Mouse (Mus musculus): ENCODE results near the gene Plxdc1.
A peak's percentile ranks its signal among the peaks of the same experiment; 100 is the strongest.

Plxdc1 gene

DNA sequence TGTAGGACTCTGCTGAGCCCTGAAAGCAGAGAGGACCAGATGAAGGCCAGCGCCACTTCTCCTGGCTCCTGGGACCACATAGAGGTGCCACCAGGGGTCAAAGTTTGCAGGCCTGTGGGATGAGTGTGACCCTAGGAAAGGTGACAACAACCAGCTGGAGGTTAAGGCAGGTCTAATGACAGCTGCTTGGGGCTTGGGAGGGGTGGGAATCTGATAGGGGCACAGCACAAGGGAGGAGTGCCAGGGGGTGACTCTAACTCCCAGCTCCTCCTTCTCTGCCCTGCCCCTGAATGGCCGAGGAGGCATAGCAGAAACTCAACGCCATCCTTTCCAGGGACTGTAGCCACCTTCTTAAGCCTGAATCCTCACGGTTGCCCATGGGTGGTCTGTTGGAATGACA lies 30.6 kb upstream of the Plxdc1 start:
- DNase-seq (ENCODE audit: low spot score in 2 of 2), result no peak

DNA sequence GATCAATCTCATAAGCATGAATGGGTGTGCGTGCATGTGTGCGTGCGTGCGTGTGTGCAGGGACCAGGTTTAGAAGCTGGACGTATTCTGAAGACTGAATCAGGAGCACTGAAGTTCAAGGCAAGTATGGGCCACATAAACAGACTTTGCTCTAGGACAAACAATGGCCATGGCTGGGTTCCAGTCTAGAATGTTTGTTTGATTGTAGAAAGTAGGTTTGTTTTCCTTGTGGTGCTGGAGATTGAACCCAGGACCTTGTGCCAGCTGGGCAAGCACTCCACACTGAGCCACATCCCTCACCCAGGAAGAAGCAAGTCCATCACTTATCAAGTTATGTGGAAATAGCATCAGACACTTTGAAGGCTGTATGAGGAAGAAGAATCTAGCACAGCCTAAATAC lies 29.9 kb upstream of the Plxdc1 start:
- no peak for DNase-seq (ENCODE audit: low spot score in 2 of 2)

DNA sequence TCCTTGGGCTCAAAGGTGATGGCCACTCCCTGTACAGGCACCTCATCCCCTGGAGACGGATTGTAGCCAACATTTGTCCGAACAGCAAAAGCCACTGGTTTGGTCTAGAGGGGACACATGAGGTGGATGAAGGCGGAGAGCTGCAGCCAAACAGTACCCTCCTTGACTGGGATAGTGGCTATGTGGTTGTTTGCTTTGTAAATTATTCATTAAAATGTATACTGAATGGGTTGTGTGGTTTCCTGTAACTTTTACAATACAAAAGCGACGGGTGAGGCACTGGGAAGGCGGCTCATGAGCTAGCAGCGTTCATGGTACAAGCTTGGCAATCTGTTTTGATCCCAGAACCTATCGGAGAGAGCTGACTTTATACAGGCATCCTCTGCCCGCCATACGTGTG lies 26.6 kb upstream of the Plxdc1 start:
- no peak for DNase-seq (ENCODE audit: low spot score in 2 of 2)

DNA sequence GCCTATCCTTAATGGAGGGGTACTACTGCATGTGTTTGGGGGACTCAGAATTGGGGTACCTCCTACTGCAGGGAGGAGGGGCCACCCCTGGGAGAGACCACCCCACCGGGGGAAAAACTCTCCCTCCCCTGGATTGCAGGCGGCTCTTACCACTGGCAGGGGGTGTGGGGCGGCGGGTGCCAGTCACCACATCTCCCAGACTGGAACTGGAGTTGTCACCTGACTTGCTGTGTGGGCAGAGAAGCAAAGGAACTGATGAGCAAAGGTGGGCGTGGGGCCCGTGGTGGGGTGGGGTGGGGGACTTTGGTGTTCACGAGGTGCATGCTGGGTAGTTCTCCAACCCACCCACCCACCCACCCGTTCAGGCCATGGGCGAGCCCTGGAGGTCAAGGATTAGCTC lies 25.5 kb upstream of the Plxdc1 start:
- DNase-seq (ENCODE audit: low spot score in 2 of 2), result no peak

DNA sequence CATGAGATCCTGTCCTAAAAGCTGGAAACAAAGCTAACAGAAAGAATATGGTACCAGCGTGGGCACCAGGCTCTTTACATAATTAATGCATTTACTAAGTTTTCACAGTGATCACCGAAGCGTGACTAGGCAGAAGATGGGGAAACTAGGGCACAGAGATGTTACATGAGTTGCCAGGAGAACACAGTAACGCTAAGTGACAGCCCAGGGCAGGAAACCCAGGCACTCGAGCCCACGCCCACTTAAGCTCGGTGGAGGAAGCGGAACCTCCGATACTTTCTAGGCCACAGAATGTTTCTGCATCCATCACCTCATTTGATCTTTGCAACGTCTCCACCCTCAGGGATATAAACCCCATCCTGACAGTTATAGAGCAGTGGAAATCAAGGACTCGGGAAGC lies 21.8 kb upstream of the Plxdc1 start:
- DNase-seq (ENCODE audit: low spot score in 2 of 2), result no peak

DNA sequence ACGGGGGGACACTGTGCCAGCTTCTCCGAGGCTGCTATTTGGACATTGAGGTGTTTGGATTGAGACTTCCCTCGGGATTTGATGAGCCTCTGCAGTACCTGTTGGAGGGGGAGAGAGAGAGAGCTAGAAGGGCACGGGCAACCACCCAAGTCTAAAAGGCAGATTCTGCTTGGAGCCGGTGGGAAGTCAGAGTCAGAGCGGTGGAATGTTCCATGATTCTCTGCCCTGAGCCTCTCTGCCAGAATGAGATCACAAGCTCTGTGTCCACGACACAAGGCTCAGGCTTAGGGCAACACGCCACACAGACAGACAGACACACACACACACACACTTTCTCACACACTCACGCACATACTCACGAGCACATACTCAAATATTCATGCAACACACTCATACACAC lies 19.4 kb upstream of the Plxdc1 start:
- no peak for DNase-seq (ENCODE audit: low spot score in 2 of 2)

DNA sequence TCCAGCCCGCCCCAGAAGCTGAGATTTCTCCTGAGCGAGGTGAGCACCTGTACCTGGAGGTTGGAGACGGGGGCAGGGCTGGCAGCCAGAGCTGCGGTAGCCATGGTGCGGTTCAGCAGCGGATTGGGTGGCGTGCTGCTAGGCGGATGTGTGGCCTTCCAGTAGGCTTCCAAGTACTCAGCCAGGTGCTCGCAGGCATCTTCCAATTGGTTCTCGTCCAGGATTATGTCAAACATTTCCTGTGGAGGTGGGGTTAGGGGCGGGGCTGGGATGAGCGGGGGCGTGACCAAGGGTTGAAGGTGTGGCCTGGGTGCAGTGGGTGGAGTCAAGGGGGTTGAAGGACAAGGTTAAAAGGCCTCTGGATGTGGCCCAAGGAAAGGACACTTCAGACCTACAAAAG lies 18.8 kb upstream of the Plxdc1 start:
- DNase-seq (ENCODE audit: low spot score in 2 of 2), result no peak

DNA sequence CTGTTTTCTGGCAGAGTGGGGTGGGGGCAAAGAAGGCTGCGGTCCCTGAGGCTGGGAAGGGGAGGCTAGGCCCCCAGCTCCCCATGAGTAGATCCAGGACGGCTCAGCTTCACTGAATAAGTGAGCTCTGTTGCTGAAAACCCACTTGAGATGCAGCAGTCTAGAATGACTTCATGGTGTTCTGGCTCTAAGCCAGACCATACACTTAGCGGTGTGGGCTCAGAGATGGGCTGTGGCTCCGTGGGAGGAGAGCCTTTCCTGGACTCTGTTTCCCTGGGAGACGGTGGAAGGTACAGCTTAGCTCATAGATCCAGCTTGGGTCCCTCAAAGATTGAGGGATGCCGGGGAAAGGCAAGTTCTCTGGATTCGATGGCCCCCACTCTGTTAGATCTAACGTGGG lies 17.9 kb upstream of the Plxdc1 start:
- DNase-seq (ENCODE audit: low spot score in 2 of 2), result no peak

DNA sequence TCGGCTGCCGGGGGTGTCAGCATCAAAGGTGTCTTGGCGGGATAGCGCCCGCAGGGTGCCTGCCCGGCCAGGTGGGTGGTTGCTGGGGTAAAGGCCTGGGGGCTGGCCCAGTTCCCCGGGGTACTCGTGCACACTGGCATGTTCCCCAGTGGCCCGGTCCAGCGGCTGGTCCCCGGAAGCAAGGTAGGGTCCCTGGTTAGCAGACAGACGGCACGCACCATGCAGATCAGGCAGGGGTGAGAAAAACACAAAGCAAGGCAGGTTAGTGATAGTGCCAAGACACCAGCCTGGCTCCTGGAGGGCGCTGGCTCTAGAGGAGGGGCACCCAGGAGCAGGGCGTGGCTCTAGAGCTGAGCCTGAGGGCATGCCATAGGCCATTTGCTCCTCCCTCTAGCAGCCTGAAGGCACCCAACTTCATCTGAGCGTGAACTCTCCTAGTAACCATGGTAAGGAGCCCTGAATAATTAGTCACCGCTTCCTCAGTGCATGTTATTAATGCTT lies 17.0 kb upstream of the Plxdc1 start:
- DNase-seq (ENCODE audit: low spot score in 2 of 2), result no peak

DNA sequence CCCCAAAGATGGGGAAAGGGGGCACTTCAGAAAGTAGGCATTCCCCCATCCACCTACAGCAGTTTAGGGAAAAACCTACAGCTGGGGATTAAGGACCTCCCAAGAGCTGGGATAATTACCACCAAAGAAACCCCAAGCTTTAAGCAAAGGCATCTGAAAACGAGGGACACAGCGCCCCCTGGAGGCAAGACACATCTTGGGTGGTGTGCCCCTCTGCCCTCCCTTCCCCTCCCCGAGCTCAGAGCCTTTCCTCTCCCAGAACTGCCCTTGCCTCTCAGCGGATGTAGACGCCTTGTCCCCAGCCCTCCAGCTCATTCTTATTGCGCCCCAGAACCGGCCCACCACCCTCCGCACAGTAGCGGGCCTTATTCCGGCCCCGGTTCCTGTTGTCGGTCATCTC lies 16.4 kb upstream of the Plxdc1 start:
- DNase-seq (ENCODE audit: low spot score in 2 of 2), result peak; percentile 63 to 90

DNA sequence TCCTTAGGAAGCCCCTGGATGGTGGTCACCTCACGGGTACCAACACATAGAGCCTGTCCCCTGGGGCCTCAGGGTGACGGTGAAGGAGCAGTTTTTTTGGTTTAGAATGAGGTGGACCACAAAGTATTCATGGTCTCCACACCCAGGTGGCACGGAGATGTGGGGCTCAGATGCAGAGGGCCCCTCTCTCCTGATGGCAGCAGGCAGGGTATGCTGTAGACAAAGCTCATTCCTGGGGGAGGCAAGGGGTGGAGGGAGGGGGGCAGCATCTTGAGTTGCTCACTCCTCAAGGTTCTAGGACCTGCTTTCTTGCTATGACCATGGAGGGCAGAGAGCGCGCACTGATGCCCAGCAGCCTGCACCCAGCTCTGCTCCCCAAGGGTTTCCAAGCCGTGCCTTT lies 15.7 kb upstream of the Plxdc1 start:
- DNase-seq (ENCODE audit: low spot score in 2 of 2), result no peak

DNA sequence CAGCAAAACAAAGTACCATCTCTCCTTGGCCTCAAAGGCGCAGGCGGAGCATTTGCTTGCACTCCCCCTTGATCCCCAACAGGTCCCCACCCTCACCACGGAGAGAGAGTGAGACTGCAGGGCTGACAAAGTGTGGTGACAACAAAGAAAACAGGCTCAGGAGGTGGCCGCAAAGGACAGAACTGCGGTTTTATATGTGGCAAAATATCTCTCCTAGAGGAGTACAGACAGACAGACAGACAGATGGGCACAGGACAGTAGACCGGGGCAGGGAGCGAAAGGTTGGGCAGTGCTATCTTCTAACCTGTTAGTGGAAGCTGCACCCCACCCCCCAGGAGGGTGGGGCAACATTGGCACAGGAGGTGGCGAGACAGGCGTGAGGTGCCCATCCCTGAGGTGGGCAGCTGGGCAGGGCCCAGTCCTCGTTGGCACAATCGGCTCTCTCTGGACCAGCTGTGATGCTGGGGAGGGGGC lies 15.1 kb upstream of the Plxdc1 start:
- no peak for DNase-seq (ENCODE audit: low spot score in 2 of 2)

DNA sequence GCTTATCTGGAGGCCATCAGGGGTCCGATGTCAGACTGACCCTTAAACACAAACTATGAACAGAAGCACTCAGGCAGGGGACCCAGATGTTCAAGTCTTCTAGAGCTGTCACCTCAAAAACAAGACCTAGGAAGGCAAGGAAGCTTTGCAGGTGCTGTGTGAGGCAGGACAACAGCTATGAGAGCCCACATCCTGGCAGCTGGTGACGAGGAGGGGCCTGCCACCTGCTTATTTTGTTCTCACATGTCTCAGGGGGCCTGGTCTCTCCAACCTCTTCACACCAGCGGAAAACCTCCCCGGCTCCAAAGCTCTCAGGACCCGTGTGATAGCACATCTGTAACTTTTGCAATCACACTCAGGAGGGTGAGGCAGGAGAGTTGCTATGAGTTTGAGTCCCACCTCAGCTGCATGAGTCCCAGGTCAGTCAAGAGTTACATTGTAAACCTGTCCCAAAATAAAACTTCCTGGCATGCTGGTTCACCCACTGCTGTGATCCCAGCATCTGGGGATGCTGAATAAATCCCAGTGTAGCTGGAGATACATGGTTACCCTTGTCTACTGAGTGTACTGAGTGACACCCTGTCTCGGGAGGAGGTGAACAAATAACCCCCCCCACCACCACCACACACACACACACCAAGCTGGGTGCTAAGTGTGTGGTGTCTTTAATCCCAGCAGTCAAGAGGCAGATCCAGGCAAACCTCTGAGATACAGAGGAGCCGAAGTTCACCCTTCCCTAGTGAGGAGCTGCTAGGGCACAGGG lies 14.3 kb upstream of the Plxdc1 start:
- DNase-seq (ENCODE audit: low spot score in 2 of 2), result no peak

DNA sequence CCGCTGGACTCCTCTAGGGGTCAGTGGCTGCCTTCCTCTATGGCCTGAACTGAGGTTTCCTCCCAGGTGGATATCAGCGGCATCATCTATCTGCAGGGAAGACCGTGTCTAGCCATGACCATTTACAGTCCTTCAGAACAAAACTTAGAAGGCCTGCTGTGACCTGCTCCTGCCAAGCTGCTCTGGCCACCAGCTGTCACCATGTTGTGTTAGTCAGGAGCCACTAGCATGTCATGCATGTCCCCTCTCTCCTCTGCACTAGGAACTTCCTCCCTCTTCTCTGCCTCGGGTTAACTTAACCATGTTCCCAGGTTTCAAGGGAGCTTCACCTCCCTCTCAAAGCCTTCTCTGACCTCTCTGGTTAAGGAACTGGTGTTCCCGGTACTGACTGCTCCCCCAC lies 13.5 kb upstream of the Plxdc1 start:
- DNase-seq (ENCODE audit: low spot score in 2 of 2), result no peak

DNA sequence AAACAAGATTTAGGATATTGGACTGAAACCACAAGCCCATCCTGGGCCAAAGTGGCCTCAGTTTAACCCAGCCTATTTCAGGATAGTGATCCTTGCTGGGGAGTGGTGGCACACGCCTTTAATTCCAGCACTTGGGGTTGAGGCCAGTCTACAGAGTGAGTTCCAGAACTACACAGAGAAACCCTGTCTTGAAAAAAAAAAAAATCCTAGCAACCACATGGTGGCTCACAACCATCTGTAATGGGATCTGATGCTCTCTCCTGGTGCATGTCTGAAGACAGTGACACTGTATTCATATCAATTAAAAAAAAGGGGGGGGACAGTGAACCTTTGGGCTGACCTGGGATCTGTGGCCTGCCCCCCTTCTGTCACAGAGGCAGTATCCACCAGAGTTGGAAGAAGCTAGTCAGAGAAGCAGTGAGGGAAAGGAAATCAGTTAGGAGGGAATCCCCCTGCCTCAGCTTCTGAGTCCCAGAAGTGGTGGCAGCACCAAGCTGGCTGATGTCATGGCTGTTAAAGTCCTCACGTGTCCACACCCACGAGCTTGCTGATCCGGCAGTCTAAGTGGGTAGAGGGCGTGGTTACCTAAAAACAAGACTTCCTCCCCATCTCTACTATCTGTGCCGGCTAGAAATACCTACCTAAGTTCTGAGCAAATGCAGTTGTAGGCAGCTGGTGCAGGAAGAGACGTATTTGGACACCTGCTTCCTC lies 12.8 kb upstream of the Plxdc1 start:
- DNase-seq (ENCODE audit: low spot score in 2 of 2), result no peak

DNA sequence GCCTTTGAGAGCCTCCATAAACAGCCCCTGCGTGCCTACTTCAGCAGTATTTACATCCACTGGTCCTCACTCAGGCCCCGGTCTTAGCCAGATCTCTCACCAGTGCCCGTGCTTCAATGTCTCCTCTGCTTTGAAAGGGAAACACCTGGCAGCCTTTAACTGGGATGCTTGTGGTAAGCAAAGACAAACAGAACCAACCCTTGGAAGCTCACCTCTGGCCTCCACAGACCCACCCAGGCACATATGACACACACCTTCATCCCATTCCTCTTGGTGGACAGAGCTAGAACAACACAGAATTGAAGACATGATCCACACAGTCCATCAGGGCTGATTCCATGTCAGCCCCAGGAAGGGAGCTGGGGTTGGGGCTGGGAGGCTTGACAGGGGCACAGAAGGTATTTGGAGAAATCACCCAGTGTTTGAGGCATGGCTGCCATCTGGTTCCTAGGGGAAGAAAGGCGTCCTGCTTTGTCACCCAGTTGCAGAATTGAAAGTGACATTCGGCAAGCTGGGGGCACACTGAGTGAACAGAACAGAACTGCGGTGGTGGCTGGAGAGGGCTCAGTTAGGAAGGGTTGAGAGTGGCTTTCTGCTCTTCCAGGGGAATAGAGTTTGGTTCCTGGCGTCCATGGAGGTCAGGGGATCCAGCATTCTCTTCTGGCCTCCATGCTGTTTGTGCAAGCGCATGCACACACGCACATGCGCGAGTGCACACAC lies 12.0 kb upstream of the Plxdc1 start:
- DNase-seq (ENCODE audit: low spot score in 2 of 2), result no peak

DNA sequence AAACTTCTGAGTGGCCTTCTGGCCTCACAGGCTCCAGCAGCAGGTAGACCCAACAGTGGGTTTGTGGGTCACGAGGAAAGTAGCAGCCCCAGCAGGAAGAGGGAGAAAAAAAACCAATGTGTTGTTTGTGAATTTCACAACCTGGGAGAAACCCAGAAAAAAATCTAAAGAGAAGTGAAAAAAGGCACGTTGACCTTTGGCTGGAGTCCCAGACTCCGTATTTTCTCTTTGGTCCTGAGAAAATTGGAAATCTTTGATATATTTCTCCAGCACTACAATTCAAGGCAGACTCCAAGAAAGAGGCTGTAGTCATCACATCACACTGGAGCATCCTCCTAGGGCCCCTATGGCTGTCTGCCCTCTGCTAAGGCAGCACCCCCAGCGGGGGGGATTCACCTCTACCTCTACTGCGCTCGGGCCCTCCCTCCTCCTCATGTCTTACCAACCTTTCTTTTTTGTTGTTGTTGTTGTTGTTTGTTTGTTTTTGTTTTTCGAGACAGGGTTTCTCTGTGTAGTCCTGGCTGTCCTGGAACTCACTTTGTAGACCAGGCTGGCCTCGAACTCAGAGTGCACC lies 11.2 kb upstream of the Plxdc1 start:
- DNase-seq (ENCODE audit: low spot score in 2 of 2), result no peak

DNA sequence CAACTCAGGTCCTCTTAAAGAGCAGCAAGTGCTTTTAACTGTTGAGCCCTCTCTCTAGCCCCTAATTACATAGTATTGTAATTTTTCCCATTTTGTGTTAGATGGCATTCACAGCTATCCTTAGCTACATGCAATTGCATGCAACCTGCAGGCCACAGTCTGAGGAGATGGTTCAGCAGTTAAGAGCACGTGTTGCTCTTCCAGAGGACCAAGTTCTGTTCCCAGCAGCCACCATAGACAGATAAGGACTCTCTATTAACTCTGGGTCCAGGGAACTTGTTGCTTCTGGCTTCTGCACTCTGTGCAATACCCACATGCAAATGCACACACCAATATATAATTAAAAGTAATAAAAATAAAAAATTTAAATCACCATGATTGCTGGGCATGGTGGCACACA lies 10.4 kb upstream of the Plxdc1 start:
- no peak for DNase-seq (ENCODE audit: low spot score in 2 of 2)

DNA sequence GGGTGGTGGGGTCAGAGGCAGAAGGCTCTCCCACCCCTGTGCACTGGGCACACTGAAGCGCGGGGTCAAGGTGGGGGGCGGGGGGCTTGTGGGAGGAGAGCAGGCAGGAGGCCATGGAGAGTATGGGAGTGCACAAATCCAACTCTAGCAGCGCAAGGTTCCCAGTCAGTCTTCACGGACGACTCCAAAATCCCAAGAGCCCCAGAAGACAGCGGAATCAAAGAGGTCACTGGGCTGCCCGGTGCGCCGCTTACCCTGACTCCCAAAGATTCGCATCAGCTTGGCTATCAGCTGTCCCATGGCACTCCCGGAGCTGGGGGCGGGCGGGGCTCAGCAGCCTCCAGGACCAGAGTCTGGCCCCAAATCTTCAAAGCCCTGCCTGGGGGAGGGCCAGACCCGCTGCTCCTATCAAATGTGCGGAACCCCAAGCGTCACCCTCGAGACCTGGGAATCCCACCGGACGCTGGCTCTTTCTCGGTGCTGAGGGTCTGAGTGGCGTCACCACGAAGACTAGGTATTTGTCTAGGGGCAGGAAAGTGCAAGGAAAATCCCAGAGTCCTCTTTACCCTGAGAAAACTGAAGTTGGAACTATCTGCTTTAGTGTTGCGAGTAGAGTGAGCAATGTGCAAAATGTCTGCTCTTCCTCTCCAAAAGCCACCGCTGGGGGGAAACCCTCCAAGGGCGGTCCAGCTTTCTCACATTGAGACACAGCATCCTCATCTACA lies 9.5 kb upstream of the Plxdc1 start, which contains the start of gene Arl5c:
Gene Arl5c (minus strand): TSS at position 618 of the 725 bp plus-strand sequence.
- no peak for DNase-seq (ENCODE audit: low spot score in 2 of 2)

DNA sequence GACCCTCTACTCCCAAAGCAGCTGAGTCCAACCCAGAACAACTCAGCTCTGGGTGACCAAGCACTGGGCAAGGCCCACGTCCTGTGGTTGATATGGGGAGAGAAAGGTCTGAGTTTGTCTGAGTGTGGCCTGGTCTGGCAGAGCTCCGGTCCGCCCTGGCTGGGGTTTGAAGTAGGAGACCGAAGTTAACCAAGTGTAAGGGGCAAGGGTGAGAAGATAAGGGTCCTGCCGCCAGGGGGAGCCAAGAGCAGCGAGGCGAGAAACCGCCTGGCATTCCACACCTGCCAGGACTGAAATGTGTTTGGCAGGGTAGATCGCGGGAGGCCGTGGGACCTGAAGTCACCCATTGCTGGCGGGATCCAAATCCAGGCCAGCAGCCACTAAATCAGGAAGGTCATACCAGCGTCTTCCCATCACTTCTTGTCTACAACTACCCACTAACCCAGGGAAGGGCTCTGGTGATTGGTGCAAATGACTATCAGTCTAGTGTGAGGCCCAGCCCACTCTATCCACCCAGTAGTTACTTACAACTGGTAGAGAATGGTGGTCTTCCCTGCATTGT lies 8.4 kb upstream of the Plxdc1 start:
- DNase-seq (ENCODE audit: low spot score in 2 of 2), result peak; percentile 56 to 78

DNA sequence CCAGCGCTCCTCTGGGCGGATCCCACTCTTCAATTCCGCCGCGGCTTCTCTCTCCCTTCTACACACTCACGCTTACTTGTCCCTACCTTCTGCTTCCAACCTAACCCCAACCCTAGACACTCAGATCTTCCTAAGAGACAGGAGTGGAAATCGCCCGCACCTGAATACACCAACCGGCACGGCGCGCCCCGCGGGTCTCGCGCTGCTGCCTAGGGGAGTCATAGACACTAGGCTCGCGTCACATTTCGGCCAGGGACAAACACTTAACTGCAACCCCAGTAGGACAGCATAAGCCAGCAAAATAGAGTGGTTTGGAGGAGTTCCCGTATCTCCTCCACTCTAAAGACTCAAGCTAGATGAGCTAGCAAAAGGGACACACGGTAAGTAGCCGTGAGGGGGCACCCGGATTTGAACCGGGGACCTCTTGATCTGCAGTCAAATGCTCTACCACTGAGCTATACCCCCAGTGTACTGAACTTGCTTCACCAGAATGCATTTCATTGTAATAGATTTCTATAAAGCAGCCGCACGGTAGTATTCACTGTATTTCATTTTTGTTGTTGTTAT lies 2.4 kb upstream of the Plxdc1 start:
- peak; percentile 76 to 80 for DNase-seq (ENCODE audit: low spot score in 2 of 2)

Data from urinary bladder, postnatal 4 days (tissue).